Mouse (Mus musculus) bone marrow macrophage, adult 2 months (primary cell): ENCODE results near the gene Cerk. TPM values are rescaled to one million over a fixed set of nuclear protein-coding genes. Genes with fewer than 3 reads are reported as not detected.
"Not testable (repeated sequence)": the region's sequence is repeated elsewhere in the genome, so short reads cannot be mapped to it uniquely, and the experiment has no call there.

Source experiments
- H3K27ac ChIP-seq: 2 replicates; pipeline ENCODE4 v1.5.1; 2012; ENCODE audit warnings: low read depth, low read length; ENCODE audit not compliant: insufficient read depth
- H3K4me1 ChIP-seq: 2 replicates; pipeline ENCODE4 v1.6.1; 2012; ENCODE audit warnings: low read length; ENCODE audit not compliant: control insufficient read depth, insufficient read depth
- H3K4me3 ChIP-seq: 2 replicates; pipeline ENCODE4 v1.5.1; 2012; ENCODE audit warnings: mild to moderate bottlenecking, low read length, moderate library complexity; ENCODE audit not compliant: insufficient read depth
- CTCF ChIP-seq: IDR thresholded peaks from 2 replicates; pipeline ENCODE4 v1.5.1; 2012; ENCODE audit warnings: low read depth, mild to moderate bottlenecking, low read length, moderate library complexity
- POLR2A ChIP-seq: IDR thresholded peaks from 2 replicates; pipeline ENCODE4 v1.6.1; 2012; ENCODE audit warnings: mild to moderate bottlenecking, low read depth, low read length, borderline replicate concordance
- polyA plus RNA-seq: library from polyadenylated mRNA; stranded (reverse); fragments of >200 nt; gene quantifications from 2 replicates; pipeline ENCODE4 v1.2.4, GENCODE M21; 2012; ENCODE audit not compliant: missing spikeins, insufficient read depth, insufficient read length

The Cerk gene
- polyA plus RNA-seq, 1 experiment, result 111 TPM

GRCm38 (mm10) chr15:86199482-86199881, 13.5 kb upstream of the Cerk start:
- Histone ChIP-seq H3K4me3 (no peak overlapping the region), H3K27ac (no peak overlapping the region), H3K4me1 (peaks cover 55% of the 10 kb centered on the region)
- TF ChIP-seq CTCF (no peak), POLR2A (no peak)

DNA sequence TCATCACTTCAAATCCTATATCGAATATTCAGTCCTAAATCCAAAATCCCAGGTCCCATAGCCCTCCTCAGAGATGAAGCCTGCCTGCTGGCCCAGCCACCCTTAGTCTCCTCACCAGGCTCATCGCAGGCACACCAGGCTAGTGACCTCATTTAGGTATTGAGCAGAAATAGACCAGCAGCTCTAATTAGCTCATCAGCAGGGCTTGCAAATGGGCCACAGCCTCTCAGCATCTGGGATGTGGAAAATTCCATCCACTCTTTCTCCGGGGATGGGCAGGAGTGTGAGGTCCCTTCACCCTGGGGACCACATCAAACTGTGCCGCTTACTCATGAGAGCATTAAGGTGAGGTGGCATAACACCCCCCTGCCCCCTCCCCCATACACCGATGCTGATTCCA, 13.1 kb upstream of the Cerk start:
- no peak overlapping the region for H3K27ac ChIP-seq
- H3K4me3 ChIP-seq, result no peak overlapping the region
- TF ChIP-seq CTCF, result no peak
- TF ChIP-seq POLR2A, result no peak
- H3K4me1 ChIP-seq, result peaks cover 50% of the 10 kb centered on the region

DNA sequence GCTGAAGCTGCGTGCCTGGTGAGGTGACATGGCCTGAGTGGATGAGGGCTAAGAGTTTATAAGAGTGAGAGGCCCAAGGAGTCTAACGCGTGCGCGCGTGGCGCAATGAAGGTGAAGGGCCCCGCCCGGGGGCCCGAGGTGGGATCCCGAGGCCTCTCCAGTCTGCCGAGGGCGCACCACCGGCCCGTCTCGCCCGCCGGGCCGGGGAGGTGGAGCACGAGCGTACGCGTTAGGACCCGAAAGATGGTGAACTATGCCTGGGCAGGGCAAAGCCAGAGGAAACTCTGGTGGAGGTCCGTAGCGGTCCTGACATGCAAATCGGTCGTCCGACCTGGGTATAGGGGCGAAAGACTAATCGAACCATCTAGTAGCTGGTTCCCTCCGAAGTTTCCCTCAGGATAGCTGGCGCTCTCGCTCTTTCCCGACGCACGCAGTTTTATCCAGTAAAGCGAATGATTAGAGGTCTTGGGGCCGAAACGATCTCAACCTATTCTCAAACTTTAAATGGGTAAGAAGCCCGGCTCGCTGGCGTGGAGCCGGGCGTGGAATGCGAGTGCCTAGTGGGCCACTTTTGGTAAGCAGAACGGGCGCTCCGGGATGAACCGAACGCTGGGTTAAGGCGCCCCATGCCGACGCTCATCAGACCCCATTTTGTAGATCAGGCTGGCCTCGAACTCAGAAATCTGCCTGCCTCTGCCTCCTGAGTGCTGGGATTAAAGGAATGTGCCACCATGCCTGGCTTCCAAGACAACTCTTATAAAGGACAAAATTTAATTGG, 8.9 kb upstream of the Cerk start:
- H3K4me1 ChIP-seq, result peaks cover 42% of the 10 kb centered on the region
- H3K27ac ChIP-seq, H3K4me3 ChIP-seq: not testable (repeated sequence)

- H3K27ac ChIP-seq, result peak overlapping the region; percentile 78
- TF ChIP-seq CTCF (no peak), POLR2A (no peak)
- H3K4me1 ChIP-seq, result peaks cover 47% of the 10 kb centered on the region
- no peak overlapping the region for H3K4me3 ChIP-seq
Measured at GRCm38 (mm10) chr15:86191933-86192332, 6.0 kb upstream of the Cerk start.

- H3K4me3 ChIP-seq, result no peak overlapping the region
- H3K27ac ChIP-seq, result peak overlapping the region; percentile 78
- no peak for TF ChIP-seq POLR2A
- TF ChIP-seq CTCF, result no peak
- peaks cover 52% of the 10 kb centered on the region for H3K4me1 ChIP-seq
Measured at GRCm38 (mm10) chr15:86191505-86191904, 5.6 kb upstream of the Cerk start.

GRCm38 (mm10) chr15:86190387-86190786, 4.4 kb upstream of the Cerk start:
- TF ChIP-seq POLR2A, result no peak
- TF ChIP-seq CTCF, result no peak
- no peak overlapping the region for H3K4me3 ChIP-seq
- H3K27ac ChIP-seq, result peak overlapping the region; percentile 11; the same call in 1 of the 2 replicates
- peaks cover 55% of the 10 kb centered on the region for H3K4me1 ChIP-seq

- H3K27ac ChIP-seq, result peak overlapping the region; percentile 52
- TF ChIP-seq POLR2A (no peak), CTCF (no peak)
- H3K4me3 ChIP-seq, result peak overlapping the region; percentile 23
- H3K4me1 ChIP-seq, result peaks cover 55% of the 10 kb centered on the region
Measured at GRCm38 (mm10) chr15:86188746-86189470, 3.0 kb upstream of the Cerk start.

DNA sequence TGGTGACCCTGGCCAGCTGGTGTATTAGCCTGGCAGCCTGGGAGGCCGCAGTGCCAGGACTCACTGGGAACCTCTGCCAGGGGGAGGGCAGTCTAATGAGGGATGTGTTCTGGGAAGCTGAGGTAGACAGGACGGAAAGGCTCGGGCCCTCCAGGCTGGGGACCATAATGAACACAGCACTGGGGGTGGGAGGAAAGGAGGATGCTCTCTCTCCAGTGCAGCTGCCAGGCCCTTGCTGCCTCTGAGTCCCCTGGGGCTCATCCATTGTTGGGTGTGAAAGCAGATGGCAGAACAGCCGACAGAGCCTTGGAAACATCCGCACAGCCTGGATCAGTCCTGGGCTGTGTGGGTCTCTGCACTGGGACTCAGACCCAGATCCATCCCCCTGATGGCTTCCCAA, 2.2 kb upstream of the Cerk start:
- no peak overlapping the region for H3K4me3 ChIP-seq
- no peak for TF ChIP-seq POLR2A
- no peak for TF ChIP-seq CTCF
- peaks cover 59% of the 10 kb centered on the region for H3K4me1 ChIP-seq
- no peak overlapping the region for H3K27ac ChIP-seq

- Histone ChIP-seq H3K27ac (peak overlapping the region; percentile 89), H3K4me1 (peaks cover 54% of the 10 kb centered on the region), H3K4me3 (peak overlapping the region; percentile 74)
- 0 out of 2 replicates have a peak, but pooled peaks have one; percentile 11 for TF ChIP-seq CTCF
- TF ChIP-seq POLR2A, result 0 out of 2 replicates have a peak, but pooled peaks have one; percentile 17
Measured at GRCm38 (mm10) chr15:86186686-86187085, 745 bp upstream of the Cerk start.
